17 mouse cellular contexts compared by ENCODE assay signal in the genomic region with DNA sequence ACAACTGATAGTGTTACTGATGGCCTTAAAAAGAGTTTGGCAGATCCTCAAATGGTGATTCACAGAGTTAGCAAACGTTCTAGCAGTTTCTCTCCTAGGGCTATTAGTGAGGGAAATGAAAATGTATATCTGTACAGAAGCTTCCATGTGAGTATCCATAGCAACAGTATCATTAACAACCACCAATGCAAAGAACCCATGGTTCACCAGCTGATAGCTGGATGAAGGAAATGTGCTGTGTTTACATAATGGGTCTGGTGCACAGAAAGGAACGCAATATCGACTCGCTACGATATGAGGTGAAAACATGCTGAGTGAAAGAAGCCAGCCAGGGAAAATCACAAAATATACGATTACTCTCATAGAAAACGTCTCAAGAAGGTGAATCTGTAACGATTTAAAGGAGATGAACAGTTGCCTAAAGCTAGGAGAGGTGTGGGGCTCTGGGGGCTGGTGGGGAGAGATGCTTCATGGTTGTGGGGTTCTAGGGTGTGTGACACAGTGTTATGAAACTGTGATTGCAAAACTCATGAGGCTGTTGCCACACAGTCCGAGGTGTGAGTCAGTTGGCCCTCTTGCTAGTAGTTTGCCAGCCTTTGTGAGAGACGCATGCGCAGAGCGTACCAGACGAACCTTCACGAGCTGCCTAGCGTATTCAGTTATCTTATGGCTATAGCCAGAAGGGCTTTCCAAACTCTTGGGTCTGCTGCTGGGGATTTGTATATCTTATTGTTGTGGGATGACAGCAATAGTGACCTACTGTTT. TPM values are rescaled to one million over a fixed set of nuclear protein-coding genes. Genes with fewer than 3 reads are reported as not detected.
A peak's percentile ranks its signal among the peaks of the same experiment; 100 is the strongest.
DNase-seq lines count a peak whose midpoint lies in the region; ATAC-seq and TF ChIP-seq lines count a peak whose summit lies in the region.
"Had no signal": no experiment of that assay in that cellular context is flagged by ENCODE, and none has a peak within 500 bp of the region (broad histone marks: within the 10 kb centered on the region; RNA-seq: fewer than 3 reads in every experiment).

No protein-coding gene starts in this region.

- ATAC-seq in granulocyte monocyte progenitor cell, adult 5-6 weeks (replicated peaks; ENCODE audit: poor library complexity, severe bottlenecking), result peak; percentile 85
- no peak for ATAC-seq in intestine, embryonic 15.5 days

- H3K27ac ChIP-seq in gastrocnemius, adult 2 months, result peak overlapping the region; percentile 62
- no peak overlapping the region for H3K27ac ChIP-seq in intestine, embryonic 15.5 days
- H3K27ac ChIP-seq in limb, embryonic 10.5 days, result no peak overlapping the region
- H3K27ac ChIP-seq: heart, embryonic 15.5 days; kidney, postnatal 0 days; limb, embryonic 12.5 days had no signal

- no peaks in the 10 kb centered on the region for H3K36me3 ChIP-seq in intestine, embryonic 15.5 days
- no peaks in the 10 kb centered on the region for H3K36me3 ChIP-seq in limb, embryonic 10.5 days
- H3K36me3 ChIP-seq: G1E; heart, embryonic 15.5 days; limb, embryonic 12.5 days had no signal

- H3K4me1 ChIP-seq in intestine, embryonic 15.5 days (replicated peaks), result no peaks in the 10 kb centered on the region
- H3K4me1 ChIP-seq in limb, embryonic 10.5 days, result no peaks in the 10 kb centered on the region
- H3K4me1 ChIP-seq: heart, embryonic 15.5 days; limb, embryonic 12.5 days had no signal

- no peaks in the 10 kb centered on the region for H3K9me3 ChIP-seq in intestine, embryonic 15.5 days
- H3K9me3 ChIP-seq in limb, embryonic 10.5 days (replicated peaks), result no peaks in the 10 kb centered on the region
- H3K9me3 ChIP-seq: heart, embryonic 15.5 days; limb, embryonic 12.5 days had no signal

- H3K4me2 ChIP-seq in intestine, embryonic 15.5 days (replicated peaks), result no peak overlapping the region
- H3K4me2 ChIP-seq: heart, embryonic 15.5 days; limb, embryonic 12.5 days had no signal

- H3K4me3 ChIP-seq in gastrocnemius, adult 2 months, result no peak overlapping the region
- no peak overlapping the region for H3K4me3 ChIP-seq in intestine, embryonic 15.5 days (replicated peaks)
- no peak overlapping the region for H3K4me3 ChIP-seq in limb, embryonic 10.5 days
- H3K4me3 ChIP-seq: heart, embryonic 15.5 days; limb, embryonic 12.5 days; megakaryocyte, embryonic 14.5 days; myocyte had no signal

- WGBS in intestine, embryonic 15.5 days, result 77% methylated on average over 15 of the region's 15 CpGs
- WGBS in limb, embryonic 10.5 days, result 92% methylated on average over 15 of the region's 15 CpGs

- peak; percentile 66 for DNase-seq in gastrocnemius, adult 2 months
- DNase-seq in gastrocnemius, postnatal 4 days (ENCODE audit: low spot score in 2 of 2), result no peak
- peak; percentile 19 for DNase-seq in ovary, postnatal 36 days (ENCODE audit: low spot score)
- no peak for DNase-seq in ovary, postnatal 10 days (ENCODE audit: low spot score)
- peak; percentile 5 to 7 for DNase-seq in natural killer cell, adult 2 months (ENCODE audit: low spot score in 2 of 2)
- no peak for DNase-seq in limb, embryonic 10.5 days (ENCODE audit: low spot score)
- DNase-seq: B cell, adult 2 months; cerebellum, adult 18-20 months; thymus, postnatal 25 days had no signal

- no peaks in the 10 kb centered on the region for H3K27me3 ChIP-seq in intestine, embryonic 15.5 days (replicated peaks)
- H3K27me3 ChIP-seq in limb, embryonic 10.5 days (ENCODE audit: low read depth, poor library complexity, severe bottlenecking), result no peaks in the 10 kb centered on the region
- H3K27me3 ChIP-seq: heart, embryonic 15.5 days; limb, embryonic 12.5 days; megakaryocyte, embryonic 14.5 days had no signal

- no peak overlapping the region for H3K9ac ChIP-seq in intestine, embryonic 15.5 days
- H3K9ac ChIP-seq: heart, embryonic 15.5 days; limb, embryonic 12.5 days had no signal

- intact Hi-C loops in gastrocnemius, adult 2 months (cut with DNase I), result loop anchor here (10.0 kb wide), 1 partner anchor 129 kb away; no protein-coding TSS in a partner anchor

- no peak for TF ChIP-seq CTCF in gastrocnemius, adult 2 months (IDR thresholded peaks at IDR 0.05)

RNA-seq across cellular contexts. Expression of a gene that starts 34.2 kb away (rescaled TPM):
- 1 to 10 TPM; 1.5 to 2.0 TPM for total RNA-seq in gastrocnemius, adult 2 months (2021)
- total RNA-seq in gastrocnemius, postnatal 4 days (2021), result 1 to 10 TPM; 3.0 to 3.5 TPM
- total RNA-seq in granulocyte monocyte progenitor cell, adult 5-6 weeks (2014; fragmentation: Nextera tagmentation), result 10.4 and 12.0 TPM in 2 replicates
- total RNA-seq in granulocyte monocyte progenitor cell, adult 5-6 weeks (2017), result 2.8 and 4.8 TPM in 2 replicates
- 3.1 and 3.9 TPM in 2 replicates for polyA plus RNA-seq in intestine, embryonic 15.5 days (2015; fragmentation: Nextera tagmentation; extraction: Ambion mirVana)
- polyA plus RNA-seq in limb, embryonic 10.5 days (2016; fragmentation: Nextera tagmentation; extraction: Ambion mirVana), result 2.8 and 2.9 TPM in 2 replicates

Comparison
In these comparisons a context has a peak if more than half of its experiments do, and no peak if none do; other contexts are left out.
1. DNase-seq: peak in gastrocnemius, adult 2 months (single experiment), ovary, postnatal 36 days (single experiment) and natural killer cell, adult 2 months (2 of 2); none in gastrocnemius, postnatal 4 days (0 of 2), ovary, postnatal 10 days (single experiment) and limb, embryonic 10.5 days (single experiment).